Mouse (Mus musculus) mouse trophoblast stem cell (cell line): Measurements from ENCODE around the gene Serpina3a.
"Not testable (repeated sequence)": the region's sequence is repeated elsewhere in the genome, so short reads cannot be mapped to it uniquely, and the experiment has no call there.

Source experiments
- in situ Hi-C, 2 experiments: fragments of 300-500 bp; cut with MseI, MboI; formaldehyde crosslinking; loops; 2 replicates in 1 of 2; 3 replicates in 1 of 2; pipeline ENCODE4 v1.15.1; 2025

Serpina3a gene

DNA sequence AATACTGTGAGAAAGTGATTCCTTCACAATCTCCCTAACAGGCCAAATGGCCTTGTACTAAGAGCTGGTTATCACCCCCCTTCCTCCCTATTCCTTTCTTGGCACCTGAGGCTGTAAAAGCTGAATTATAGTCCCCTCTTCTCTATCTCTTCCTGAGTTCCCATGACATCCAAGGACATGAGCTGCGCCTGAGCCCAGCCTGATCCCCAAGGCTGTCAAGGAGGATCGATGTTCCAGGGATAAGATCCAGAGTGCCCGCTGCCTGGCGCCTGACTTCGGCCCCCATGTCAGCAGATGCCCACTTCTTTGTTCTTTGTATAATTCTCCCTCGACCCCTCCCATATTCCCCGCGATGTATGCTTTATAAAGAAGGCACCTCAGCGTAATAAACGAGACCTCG is at the start of gene Serpina3a:
Gene Serpina3a, plus strand, starts transcription at position 392 of the 400 bp plus-strand sequence.
- in situ Hi-C loops: not testable (repeated sequence)

- in situ Hi-C loops: loop anchor here (5.0 to 10.0 kb wide), 2 partner anchors 358 to 360 kb away; no protein-coding TSS in a partner anchor
These were observed 48.0 kb upstream of the Serpina3a start for GRCm38 (mm10) chr12:104064532-104064931.

DNA sequence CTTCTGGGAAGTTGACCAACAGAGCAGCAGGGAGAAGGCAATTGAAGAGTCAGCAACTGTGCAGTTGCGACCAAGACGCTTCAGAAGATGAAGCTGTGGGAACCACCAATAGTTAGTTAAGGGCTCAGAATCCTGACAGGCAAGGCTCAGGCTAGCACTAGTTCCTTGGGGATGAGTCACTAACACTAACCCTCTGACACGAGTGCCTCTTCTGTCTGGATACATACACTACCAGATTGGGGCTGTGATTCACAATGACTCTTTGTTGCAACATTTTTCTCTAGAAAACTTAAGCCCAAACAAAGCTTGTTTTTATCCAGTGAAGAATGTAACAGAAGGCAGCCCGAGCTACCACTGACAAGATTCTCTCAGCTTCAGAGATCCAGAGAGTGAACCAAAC is 47.5 kb upstream of the Serpina3a start:
- in situ Hi-C loops: loop anchor here (5.0 to 10.0 kb wide), 2 partner anchors 357 to 360 kb away; no protein-coding TSS in a partner anchor

DNA sequence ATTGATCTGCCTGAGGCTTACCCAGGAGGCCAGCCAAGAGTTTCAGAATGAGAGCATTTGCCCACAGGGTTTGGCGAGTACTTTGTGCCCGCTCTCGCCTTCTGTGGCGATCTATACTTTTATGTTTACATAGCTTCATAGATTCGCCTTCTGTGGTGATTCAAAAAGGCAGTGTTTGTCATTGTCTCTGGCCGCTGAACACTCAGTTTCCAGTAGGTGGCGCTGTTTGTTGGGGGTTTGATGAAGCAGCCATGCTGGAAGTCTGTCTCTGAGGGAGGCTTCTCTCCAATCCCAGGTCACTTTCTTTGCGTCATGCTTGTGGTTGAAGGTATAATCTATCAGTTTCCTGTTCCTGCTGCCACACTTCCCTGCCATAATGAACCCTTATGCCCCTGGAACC is 46.3 kb upstream of the Serpina3a start:
- in situ Hi-C loops: loop anchor here in 1 of 2 experiments (10.0 kb wide), 1 partner anchor 359 kb away; no protein-coding TSS in a partner anchor

GRCm38 (mm10) chr12:104067549-104067948 is 45.0 kb upstream of the Serpina3a start:
- in situ Hi-C loops: loop anchor here in 1 of 2 experiments (10.0 kb wide), 1 partner anchor 357 kb away; no protein-coding TSS in a partner anchor

DNA sequence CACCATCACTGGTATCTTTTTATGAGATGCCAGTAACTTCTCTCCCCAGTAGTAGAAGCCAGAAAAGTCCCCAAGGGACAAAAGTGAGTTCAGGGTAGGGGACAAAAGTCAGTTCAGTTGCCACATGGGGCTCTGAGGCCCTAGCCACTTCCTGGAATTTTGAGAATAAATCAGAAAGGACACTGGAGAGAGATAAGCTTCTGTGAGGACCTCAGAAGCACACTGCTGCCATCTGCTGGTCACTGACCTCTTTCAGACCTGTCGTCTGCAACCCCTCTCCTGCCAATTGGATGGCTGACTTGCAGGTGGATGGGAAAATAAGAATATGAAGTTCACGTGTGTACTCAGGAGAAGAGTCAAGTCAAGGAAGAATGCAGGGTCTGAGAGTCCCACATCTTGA is 42.9 kb upstream of the Serpina3a start:
- in situ Hi-C loops: loop anchor here in 1 of 2 experiments (10.0 kb wide), 1 partner anchor 355 kb away; no protein-coding TSS in a partner anchor

DNA sequence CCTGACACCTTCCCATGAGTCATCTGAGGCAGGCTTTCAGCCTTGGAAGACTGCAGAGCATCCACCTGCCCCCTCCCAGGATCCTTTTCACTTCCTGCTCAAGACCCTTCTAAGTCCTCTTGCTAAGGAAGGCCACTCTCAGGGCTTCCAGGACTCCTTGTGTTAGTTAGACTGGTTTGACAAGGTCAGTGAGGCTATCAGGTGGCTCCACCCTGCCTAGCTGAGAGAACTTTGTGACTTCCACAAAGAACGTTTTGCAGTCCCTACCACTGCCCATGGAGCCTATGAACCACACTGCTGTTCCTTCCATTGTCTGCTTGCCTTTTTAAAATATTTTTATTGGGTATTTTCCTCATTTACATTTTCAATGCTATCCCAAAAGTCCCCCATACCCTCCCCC is 40.8 kb upstream of the Serpina3a start:
- in situ Hi-C loops: no loop called here

- in situ Hi-C loops: no loop called here
These were observed 40.2 kb upstream of the Serpina3a start for GRCm38 (mm10) chr12:104072286-104072685.

GRCm38 (mm10) chr12:104090119-104090518 is 22.4 kb upstream of the Serpina3a start:
- in situ Hi-C loops: no loop called here

DNA sequence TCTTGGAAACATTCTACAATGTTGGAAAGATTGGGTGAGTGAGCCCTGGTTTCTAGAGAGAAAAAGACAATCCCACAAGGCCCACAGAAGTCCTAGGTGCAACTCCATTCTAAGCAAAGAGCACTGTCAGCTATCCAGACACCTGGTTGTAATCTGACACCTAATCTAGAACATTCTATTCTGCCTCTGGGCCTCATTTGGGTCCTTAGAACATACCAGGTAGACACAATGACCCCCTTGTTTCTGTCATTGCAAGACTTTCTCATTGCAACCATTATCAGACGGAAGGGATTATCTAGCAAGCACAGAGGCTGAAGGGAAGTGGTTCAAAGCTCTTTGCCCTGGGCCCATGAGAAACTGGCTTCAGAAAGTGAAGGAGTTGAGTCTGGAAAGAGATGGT is 21.2 kb upstream of the Serpina3a start:
- in situ Hi-C loops: no loop called here

DNA sequence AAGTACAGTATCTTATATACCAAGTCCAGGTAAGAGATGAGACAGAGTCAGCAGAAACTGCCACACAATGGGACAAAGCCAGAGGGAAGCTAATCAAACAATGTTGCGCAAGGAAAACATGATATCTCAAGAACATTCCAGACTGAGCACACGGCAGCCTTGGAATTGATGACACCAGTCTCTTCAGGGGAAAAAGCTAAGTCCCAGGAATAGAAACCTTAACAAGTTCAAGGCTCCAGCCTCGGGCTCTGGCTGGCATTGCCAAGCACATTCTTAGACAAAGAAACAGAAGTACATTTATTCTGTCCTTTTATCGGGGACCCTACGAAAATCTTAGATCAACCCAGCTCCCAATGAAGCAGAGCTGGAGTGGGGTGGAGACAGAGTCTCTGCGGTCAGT is 11.8 kb upstream of the Serpina3a start, which contains the start of gene Serpina5:
Gene Serpina5, plus strand, starts transcription at position 346 of the 400 bp plus-strand sequence.
- in situ Hi-C loops: no loop called here

DNA sequence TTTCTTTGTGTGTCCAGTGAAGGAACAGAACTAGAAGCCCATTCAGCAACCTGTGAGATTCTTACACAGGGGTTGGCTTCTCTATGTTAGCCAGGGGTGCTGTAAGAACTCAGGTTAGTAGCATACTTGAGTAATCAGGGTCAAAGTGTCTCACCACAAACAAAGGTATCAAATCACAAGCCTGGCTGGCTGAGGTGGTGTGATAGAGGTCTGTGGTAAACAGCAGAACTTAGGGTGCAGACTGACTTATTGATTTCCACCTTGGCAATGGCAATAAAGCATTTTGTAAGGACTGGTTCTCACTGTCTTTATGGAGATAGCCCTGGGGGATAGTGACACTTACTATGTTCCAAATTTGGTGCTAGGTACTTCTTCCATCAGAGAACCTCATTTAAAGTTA is 6.7 kb upstream of the Serpina3a start:
- in situ Hi-C loops: no loop called here

DNA sequence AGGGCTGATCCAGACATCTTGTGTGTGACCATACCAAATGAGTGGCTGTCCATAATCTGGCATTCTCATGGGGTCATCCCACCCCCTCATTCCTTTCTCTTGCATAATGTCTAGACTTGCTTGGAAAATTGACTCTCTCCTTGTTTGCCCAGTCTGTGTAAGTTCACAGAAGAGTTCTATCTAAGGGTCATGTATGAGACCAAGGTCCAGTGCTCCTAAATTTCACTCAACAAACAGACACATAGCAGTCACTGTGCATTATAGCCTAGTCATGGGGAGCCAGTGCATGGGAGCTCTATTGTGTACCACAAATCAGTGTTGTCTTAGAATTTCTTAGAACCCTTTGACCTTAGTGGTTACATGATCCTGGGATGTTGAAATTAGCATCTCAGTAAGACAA is 5.6 kb upstream of the Serpina3a start:
- in situ Hi-C loops: no loop called here

DNA sequence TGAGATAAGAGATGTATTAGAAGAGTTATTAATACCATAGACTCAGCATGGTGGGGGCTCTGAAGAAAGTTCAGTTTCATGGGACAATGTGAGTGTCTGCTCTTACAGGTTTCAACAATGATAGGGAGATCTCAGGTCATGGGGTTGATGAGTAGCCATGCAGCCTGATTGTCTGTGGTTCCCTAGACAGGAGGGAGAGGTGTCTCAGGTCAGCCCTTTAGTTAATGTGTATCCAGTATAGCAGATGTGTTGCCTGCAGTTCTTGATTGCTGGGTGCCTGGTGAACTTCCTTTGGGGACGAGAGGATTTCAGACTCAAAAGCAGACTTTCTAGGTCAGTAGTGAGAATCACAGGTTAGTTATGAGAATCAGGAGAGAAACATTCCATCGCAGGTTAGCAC is 4.0 kb upstream of the Serpina3a start:
- in situ Hi-C loops: no loop called here

DNA sequence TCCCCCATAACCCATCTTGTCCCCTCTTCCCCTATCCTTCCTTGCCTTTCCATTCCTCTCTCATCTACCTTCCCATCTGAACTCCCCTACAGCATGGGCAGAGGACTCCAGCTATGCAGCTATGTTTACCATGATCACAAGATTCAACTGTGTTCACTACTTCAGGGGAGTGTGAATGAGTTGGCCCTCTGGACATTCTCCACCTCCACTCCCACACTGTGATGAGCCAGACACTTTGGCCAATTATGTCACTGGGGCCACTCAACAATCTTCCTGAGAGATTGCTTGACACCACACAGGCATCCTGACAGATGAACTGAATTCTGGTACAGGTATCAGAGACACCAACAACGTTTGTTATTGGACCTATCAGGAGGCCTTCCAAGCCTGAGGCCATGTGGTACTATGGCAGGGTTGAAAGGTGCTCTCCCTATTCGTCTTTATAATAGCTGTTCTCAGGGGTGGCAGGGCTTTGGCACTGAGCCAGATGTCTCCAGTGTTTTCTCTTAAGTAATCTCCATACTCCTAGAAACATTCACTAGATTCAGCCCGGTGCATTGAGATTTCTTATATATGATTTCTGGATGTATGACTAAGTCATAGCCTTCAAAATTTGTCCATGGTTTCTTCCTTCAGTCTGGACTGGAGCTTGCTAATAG is 2.5 kb downstream of the Serpina3a start:
- in situ Hi-C loops: no loop called here

DNA sequence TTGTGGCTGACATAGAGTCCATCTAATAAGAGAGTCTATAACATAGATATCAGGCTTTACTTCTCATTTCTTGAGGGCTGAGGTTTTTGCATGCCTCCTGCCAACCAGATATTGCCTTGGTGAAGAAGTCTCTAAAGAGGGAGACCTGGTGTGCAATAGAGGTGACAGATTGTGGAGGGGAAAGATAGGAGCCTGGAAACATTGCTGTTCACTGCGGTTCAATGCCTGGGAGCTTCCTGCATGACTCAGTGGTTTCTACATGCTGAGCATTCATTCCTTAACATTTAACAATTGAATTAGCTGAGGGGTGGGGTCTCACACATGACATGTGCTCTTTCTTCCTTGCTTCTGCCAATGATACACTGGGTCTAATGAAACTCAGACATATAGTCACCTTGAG is 10.6 kb downstream of the Serpina3a start:
- in situ Hi-C loops: no loop called here

GRCm38 (mm10) chr12:104123996-104124395 is 11.5 kb downstream of the Serpina3a start:
- in situ Hi-C loops: no loop called here

- in situ Hi-C loops: no loop called here
These were observed 12.6 kb downstream of the Serpina3a start for GRCm38 (mm10) chr12:104125021-104125560.

GRCm38 (mm10) chr12:104127696-104128095 is 15.2 kb downstream of the Serpina3a start, which contains the start of gene Serpina3b:
Gene Serpina3b (plus strand): TSS chr12:104127996.
- in situ Hi-C loops: no loop called here

DNA sequence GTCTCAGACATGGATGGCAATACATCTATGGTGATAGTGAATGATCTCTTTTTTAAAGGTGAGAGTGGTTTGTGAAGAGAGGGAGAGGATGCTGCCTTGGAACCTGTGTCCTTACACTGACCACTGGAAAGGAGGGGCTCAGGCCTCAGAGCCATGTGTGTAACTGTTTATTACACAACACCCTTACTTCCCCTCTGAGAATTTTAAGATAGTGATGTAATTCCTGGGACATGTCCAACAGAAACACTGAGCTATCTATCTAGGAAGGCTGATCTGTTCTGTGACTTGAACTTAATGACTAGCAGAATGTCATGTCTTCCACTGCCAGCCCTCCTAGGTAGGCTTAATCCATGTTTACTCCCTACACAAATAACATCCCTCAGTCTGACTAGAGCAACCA is 18.5 kb downstream of the Serpina3a start:
- in situ Hi-C loops: no loop called here

DNA sequence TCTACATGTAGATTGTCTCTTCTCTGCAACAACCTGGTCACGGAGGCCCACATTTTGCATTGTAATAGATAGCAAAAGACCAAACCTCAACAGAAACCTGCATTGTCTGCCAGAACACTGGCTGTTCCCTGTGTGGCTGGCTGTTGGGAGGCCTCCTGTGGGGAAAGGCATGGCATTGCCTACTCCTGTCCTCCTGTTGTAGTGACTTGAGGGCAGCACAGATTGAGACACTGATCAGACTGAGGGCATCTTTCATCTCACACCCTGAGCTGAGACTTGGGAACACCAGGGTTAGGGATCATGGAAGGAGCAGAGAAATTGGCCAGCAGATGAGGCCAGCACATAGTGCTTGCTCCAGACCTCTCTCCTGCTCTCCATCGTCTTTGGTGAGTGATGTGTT is 25.7 kb downstream of the Serpina3a start:
- in situ Hi-C loops: no loop called here

DNA sequence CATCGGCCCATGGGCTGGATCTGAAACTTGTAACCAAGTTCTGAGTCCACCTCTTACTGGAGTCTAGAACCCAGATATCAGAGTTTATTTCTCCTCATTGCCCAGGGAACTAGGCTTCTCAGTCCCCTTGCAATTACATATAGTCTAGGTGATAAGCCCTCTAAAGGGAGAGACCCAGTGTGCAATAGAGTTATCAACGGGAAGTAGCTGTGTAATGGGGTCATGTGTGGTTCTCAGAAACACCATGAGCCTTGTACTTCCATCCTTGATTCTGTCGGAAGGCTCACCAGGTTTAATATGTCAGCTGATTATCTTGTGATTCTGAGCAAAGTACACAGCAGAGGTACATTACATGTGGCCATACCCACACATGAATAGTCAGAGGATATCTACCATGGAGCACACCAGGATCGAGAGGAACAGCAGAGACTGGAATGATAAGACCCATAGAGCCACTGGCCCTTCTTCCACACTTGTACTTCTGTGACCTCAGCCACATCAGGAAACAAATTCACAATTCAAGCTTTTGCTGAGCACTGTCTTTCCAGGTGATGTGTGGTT is 28.1 kb downstream of the Serpina3a start:
- in situ Hi-C loops: no loop called here

GRCm38 (mm10) chr12:104141506-104141905 is 29.0 kb downstream of the Serpina3a start:
- in situ Hi-C loops: no loop called here
